Mouse (Mus musculus): ENCODE measurements at regions not wholly inside any gene's neighbourhood (a gene's known extent, or its start where the extent isn't known, plus 50 kb on each side); places are given as distances from the start of the nearest gene placed in this dataset.
"Not testable (repeated sequence)": the region's sequence is repeated elsewhere in the genome, so short reads cannot be mapped to it uniquely, and the experiment has no call there.

- no peak for DNase-seq
Observed at GRCm38 (mm10) chr17:91466822-91467221, 374.0 kb upstream of the Nrxn1 start.

GRCm38 (mm10) chr17:91451711-91452110 is 358.8 kb upstream of the Nrxn1 start:
- no peak for DNase-seq

GRCm38 (mm10) chr17:91431780-91432720 is 339.2 kb upstream of the Nrxn1 start:
- DNase-seq: not testable (repeated sequence)

GRCm38 (mm10) chr17:91430351-91430750 is 337.5 kb upstream of the Nrxn1 start:
- no peak for DNase-seq

GRCm38 (mm10) chr17:91425120-91425519 is 332.2 kb upstream of the Nrxn1 start:
- no peak for DNase-seq

GRCm38 (mm10) chr17:91418582-91418981 is 325.7 kb upstream of the Nrxn1 start:
- no peak for DNase-seq

GRCm38 (mm10) chr17:91390969-91391764 is 298.3 kb upstream of the Nrxn1 start:
- no peak for DNase-seq

GRCm38 (mm10) chr17:91389937-91390623 is 297.2 kb upstream of the Nrxn1 start:
- DNase-seq: peak; percentile 5

- DNase-seq: no peak
Observed at GRCm38 (mm10) chr17:91388521-91388920, 295.6 kb upstream of the Nrxn1 start.

- no peak for DNase-seq
Observed at GRCm38 (mm10) chr17:91388039-91388438, 295.2 kb upstream of the Nrxn1 start.

- no peak for DNase-seq
Observed at GRCm38 (mm10) chr17:91385949-91386348, 293.1 kb upstream of the Nrxn1 start.

- no peak for DNase-seq
Observed at GRCm38 (mm10) chr17:91368156-91368555, 275.3 kb upstream of the Nrxn1 start.

GRCm38 (mm10) chr17:91361261-91361660 is 268.4 kb upstream of the Nrxn1 start:
- no peak for DNase-seq

GRCm38 (mm10) chr17:91352107-91352506 is 259.2 kb upstream of the Nrxn1 start:
- no peak for DNase-seq

- DNase-seq: no peak
Observed at GRCm38 (mm10) chr17:91336882-91337281, 244.0 kb upstream of the Nrxn1 start.

- peak; percentile 14 for DNase-seq
Observed at GRCm38 (mm10) chr17:91333790-91334189, 240.9 kb upstream of the Nrxn1 start.

GRCm38 (mm10) chr17:91333202-91333601 is 240.3 kb upstream of the Nrxn1 start:
- DNase-seq: no peak

- DNase-seq: peak; percentile 3
Observed at GRCm38 (mm10) chr17:91324377-91324776, 231.5 kb upstream of the Nrxn1 start.

- DNase-seq: no peak
Observed at GRCm38 (mm10) chr17:91286875-91287274, 194.0 kb upstream of the Nrxn1 start.

GRCm38 (mm10) chr17:91274378-91274777 is 181.5 kb upstream of the Nrxn1 start:
- DNase-seq: no peak

GRCm38 (mm10) chr17:91238719-91239118 is 145.8 kb upstream of the Nrxn1 start:
- no peak for DNase-seq

- not testable (repeated sequence) for DNase-seq
Observed at GRCm38 (mm10) chr17:91236653-91237052, 143.8 kb upstream of the Nrxn1 start.

- DNase-seq: no peak
Observed at GRCm38 (mm10) chr17:91226378-91226777, 133.5 kb upstream of the Nrxn1 start.
